Mouse (Mus musculus) T-helper 2 cell (primary cell): ENCODE measurements around the gene Hoxb7.

ENCODE experiments used
- in situ Hi-C: fragments of 300-600 bp; cut with MboI, MseI; formaldehyde crosslinking; loops from one replicate; pipeline ENCODE4 v1.15.1; 2025; ENCODE audit warnings: high pct_unique_total_duplicates

The Hoxb7 gene

DNA sequence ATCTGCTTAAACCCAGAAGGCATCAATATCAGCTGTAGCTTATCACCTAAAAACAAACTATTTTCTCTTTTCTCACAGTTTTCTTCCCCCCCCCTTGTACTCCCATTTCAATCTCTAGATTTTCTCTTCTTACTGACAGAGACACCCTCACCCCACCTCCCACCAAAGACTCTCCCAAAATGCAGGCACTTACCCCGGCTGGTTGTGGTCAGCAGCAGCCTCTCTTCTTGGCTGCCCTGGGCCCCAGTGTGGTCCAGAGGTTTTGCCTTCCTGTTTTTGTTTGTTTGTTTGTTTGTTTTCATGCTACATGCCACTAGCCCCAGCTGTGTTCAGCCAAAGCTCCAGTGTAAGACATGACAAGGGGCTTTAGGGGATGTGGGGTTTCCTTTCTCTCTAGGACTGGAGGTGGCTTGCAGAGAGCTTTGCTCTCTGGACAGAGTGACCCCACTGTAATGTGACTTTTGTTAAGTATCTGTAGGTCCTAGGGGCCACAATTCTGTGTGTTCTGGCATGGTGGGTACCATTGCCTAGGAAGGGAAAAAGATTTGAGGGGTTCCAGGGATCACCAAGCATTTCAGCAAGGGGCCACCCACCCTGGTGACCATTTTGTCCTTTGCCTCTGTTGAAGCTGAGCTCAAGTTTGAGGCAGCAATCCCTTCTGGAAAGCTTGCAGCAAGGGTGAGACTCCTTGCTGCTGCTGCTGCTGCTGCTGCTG lies 18.2 kb upstream of the Hoxb7 start:
- in situ Hi-C loops = no loop called here

GRCm38 (mm10) chr11:96269869-96270268 lies 16.6 kb upstream of the Hoxb7 start:
- in situ Hi-C loops = no loop called here

DNA sequence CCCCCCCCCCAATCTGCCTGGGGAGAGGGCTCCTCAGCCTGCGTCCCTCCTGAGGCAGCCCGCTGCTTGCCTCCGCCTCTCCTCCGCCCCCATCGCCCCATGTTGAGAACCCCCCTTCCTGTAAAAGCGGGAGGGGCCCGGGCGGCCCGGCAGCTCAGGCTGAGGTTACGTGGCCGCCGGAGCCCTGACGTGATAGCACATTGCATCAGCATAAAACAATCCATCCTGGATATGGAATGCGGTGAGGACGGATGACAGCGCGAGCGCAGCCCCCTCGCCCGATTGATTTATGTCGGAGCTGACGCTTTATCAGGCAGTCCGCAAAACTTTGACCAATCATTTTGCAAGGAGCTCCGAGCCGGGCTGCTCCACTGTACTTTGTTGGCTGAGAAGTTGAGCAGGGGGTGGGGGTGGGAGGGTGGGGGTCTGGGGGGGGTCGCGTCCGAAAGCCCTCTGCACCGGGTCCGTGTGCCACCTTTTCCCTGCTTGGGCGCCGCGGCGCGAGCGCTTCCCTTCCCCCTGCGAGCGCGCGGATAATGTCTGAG lies 15.4 kb upstream of the Hoxb7 start, which contains the start of gene Hoxb9:
TSS of gene Hoxb9 (plus strand) at position 462 of the 545 bp plus-strand sequence.
- in situ Hi-C loops = no loop called here

- in situ Hi-C loops = no loop called here
Measured at GRCm38 (mm10) chr11:96271541-96272011, 14.8 kb upstream of the Hoxb7 start.

GRCm38 (mm10) chr11:96272024-96272921 lies 14.2 kb upstream of the Hoxb7 start:
- in situ Hi-C loops = no loop called here

GRCm38 (mm10) chr11:96274428-96274827 lies 12.0 kb upstream of the Hoxb7 start:
- in situ Hi-C loops = no loop called here

DNA sequence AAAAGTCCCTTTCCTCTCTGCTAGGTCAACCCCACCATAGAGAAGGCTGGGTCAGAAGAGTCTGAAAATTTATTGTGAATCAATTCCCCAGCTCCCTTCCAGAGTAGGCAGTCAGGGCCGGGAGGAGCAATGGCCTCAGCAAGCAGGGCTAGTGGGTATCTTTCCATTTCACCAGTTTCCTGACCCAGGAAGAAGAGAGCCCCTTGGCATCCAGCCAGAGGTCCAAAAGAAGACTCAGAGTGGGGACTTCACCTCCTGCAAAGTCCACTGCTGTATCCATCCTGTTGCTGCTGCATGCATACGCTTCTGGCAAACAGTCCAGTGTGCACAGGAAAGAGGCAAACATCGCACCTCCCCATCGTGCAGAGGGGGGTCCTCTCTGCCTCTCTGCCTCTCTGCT lies 10.5 kb upstream of the Hoxb7 start:
- in situ Hi-C loops = loop anchor here (5.0 kb wide), 1 partner anchor 81 kb away; no protein-coding TSS in a partner anchor

DNA sequence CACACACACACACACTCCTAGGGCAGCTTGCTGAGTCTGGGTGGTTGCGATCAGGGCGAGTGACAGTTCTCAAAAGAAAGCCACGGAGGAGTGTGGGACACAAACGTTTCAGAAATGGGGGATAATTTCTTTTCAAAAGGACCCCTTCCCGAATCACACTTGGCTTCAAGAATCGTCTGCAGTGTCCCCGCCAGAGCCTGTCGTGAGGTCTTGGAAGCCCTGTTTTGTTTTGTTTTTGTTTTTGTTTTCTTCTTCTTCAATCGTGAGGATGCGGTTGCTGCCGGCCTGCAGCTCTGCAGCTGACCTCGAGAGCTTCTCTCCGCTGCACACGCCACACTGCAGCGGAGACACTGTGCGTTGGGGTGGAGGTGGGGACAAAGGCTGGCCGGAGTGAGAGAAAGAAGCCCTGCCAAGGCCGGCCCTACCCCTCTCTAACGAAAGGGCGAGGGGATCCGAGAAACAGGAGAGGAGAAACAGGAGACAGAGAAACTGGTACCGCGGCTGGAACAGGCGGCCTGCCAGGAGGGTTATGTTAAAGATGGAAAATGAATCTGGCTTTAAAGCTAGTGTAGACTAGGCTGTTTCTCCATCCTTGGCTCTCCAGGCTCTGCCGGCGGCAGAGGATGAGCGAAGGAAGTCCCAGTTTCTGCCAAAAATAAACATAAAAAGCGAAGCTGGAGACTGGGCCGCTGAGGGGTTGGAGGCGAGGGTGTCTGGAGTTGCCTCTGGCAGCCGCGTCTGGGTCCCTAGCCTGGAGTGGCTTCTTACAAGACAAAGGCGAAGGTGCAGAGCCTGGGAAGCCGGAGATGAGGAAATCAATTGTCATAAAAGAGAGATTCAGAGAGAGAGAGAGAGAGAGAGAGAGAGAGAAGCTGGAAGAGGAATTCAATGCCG lies 9.0 kb upstream of the Hoxb7 start:
- in situ Hi-C loops = loop anchor here (5.0 kb wide), 1 partner anchor 80 kb away; no protein-coding TSS in a partner anchor

DNA sequence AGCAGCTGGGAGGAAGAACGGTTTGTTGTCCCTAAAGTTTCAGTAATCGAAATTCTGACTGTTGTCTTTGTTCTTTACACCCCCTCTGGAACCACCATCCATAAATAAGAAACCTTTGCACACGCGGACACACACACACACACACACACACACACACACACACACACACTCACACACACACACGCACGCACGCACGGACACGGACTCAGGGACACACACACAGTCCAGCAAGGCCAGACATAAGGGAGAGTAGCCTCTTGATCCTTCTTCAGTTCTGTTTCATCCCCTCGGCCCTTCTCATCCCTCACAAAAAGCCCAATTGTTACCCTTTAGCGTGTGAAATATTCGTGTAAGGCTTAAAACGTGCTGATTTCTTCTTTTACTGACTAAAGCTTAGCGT lies 8.1 kb upstream of the Hoxb7 start:
- in situ Hi-C loops = loop anchor here (5.0 kb wide), 1 partner anchor 79 kb away; no protein-coding TSS in a partner anchor

DNA sequence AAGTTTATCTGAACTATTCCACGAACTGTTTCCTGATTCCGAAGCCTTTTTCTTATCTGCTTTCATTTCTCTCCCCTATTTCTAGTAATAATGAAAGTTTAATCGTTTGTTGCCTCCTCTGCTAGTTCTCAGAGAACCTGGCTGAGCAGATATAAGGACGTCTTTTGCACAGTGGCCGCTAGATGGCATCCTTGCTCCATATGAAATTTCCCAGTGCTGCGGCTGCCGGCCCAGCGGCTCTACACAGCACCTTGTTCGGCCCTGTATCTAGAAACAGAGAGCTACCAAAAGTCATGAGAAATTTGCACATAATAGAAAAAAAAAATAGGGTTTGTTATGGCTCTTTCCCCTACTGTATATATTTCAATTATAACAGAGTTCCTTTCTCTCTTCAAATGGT lies 7.7 kb upstream of the Hoxb7 start:
- in situ Hi-C loops = loop anchor here (5.0 kb wide), 1 partner anchor 79 kb away; no protein-coding TSS in a partner anchor

DNA sequence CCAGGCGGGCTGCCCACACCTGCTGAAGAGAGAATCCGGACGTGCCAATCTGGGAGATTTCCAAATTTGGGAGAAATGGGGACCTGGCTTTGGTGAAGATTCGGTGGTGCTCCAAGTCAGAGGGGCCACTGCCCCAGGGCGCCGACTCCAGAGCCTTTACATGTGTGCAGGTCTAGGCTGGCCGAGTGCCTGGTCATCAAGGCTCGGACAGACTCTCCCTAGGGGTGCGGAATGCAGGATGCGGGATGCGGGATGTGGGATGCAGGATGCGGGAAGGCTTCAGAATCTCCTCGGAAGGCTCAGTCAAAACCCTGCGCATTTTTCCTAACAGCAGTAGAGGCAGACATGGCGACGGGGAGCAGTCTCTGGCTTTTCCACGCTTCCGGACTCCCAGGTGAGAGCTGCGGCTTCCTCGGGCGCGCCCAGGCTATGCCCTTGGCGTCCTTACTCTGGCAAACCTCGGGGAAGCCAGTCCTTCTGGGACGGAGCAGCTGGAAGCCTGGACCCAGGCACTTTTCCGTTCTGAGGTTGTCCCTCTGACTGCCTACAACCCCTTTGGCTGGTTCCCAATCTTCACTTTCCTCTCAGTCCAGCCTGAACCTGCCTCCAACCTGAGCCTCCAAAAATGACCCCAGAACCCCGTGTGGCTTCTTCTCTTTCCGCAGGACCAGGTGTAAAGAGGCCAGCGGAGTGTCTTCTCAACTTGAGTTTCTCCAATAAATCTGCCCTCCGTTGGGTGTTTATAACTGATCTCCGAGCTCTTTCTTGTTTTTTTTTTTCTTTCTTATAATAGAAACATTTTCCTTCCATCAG lies 6.8 kb upstream of the Hoxb7 start:
- in situ Hi-C loops = loop anchor here (5.0 kb wide), 1 partner anchor 78 kb away; no protein-coding TSS in a partner anchor

GRCm38 (mm10) chr11:96280399-96281378 lies 5.7 kb upstream of the Hoxb7 start:
- in situ Hi-C loops = no loop called here

GRCm38 (mm10) chr11:96281396-96281795 lies 5.0 kb upstream of the Hoxb7 start:
- in situ Hi-C loops = no loop called here

DNA sequence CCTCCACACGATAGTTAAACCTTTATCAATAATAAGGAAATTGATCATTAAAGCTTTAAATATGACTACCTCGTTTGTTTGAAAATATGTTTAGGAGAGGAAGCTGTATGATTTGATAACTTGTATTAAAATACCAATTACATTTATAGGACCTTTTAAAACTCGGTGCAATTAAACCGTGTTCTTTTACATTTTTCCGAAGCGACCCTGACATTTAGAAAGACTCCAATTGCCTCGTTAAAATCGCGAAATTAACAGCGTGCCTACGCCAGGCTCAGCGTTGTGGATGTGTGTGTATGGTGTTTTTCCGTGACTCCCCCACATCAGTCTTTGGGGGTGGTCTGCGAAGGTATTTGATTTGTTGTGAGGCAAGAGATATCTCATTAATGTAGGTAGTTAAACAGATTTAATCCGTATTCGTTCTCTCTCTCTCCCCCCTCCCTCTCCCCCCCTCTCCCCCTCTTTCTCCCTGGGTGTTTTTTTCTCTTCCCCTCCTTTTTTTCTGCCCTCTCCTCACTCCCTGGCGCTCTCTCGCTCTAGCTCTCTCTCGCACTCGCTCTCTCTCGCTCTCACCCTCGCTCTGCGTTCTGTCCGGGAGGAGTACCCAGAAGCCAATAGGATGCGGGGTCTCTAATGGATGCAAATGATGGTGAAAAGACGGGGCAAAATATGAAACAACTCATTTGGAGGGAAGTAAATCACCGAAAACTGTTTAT lies 4.4 kb upstream of the Hoxb7 start, which contains the start of gene Hoxb8:
TSS of gene Hoxb8 (plus strand) at position 51 of the 716 bp plus-strand sequence.
- in situ Hi-C loops = no loop called here

DNA sequence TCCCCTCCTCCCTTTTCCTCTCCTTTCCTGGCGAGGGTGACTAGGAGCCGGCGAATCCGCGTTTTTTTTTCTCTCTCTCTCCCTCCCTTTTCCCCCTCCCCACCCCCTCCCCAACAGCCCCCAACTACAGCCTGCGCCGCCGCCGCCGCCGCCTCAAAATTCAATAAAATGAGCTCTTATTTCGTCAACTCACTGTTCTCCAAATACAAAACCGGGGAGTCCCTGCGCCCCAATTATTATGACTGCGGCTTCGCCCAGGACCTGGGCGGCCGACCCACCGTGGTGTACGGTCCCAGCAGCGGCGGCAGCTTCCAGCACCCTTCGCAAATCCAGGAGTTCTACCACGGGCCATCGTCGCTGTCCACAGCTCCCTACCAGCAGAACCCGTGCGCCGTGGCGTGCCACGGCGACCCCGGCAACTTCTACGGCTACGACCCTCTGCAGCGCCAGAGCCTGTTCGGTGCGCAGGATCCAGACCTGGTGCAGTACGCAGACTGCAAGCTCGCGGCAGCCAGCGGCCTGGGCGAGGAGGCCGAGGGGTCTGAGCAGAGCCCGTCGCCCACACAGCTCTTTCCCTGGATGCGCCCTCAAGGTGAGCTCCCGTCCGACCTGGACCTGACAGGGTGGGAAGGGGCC lies 3.5 kb upstream of the Hoxb7 start:
- in situ Hi-C loops = no loop called here

DNA sequence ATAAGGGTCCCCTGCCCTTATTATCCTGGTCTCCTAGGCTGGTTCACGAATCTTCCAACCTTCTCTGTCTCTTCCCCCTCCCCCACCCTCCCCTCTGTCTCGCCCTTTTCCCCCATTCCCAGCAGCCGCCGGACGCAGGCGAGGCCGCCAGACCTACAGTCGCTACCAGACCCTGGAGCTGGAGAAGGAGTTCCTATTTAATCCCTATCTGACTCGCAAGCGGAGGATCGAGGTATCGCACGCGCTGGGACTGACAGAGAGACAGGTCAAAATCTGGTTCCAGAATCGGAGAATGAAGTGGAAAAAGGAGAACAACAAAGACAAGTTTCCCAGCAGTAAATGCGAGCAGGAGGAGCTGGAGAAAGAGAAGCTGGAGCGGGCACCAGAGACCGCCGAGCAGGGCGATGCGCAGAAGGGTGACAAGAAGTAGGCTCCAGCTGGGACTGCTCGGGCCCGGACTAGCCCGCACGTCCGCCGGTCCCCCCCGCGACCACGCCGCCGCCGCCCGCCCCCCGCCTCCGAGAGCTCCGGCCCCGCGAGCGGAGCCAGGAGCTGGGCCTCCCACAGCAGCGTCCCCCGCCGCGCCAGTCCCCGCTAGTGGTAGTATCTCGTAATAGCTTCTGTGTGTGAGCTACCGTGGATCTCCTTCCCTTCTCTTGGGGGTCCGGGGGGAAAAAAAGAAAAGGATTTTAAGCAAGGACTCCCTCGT lies 2.2 kb upstream of the Hoxb7 start:
- in situ Hi-C loops = no loop called here
